Mouse (Mus musculus): ENCODE measurements around the gene Amotl1. TPM values are rescaled to one million over a fixed set of nuclear protein-coding genes. Genes with fewer than 3 reads are reported as not detected.

Amotl1 gene
- polyA plus RNA-seq, 1 experiment from 2014 or later: 9.5 TPM

DNA sequence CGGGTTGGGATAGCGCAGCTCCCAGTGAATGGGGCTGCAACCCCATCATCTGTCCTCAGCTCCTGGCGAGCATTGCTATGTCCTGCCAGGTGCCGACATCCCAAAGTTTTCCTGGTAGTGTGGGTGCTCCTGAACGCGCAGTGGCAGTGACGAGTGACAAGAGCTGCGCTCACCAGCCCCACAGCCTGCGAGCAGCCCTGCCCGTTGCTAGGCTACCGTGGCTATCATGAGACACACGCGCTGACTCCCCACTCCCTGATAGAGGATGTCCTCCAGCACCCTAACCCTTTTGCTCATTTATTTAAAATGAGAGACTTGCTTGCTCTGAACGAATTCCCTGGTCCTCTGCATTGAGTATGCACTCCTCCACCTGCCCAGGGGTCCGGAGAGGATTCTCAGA, 10.7 kb downstream of the Amotl1 start:
- no peak for ATAC-seq (replicated peaks; ENCODE audit: low FRiP score)
- Histone ChIP-seq H3K9me3 (ENCODE audit: control insufficient read depth, low read length) (no peaks in the 10 kb centered on the region), H3K27ac (ENCODE audit: low read depth, low read length) (no peak overlapping the region), H3K4me2 (no peak overlapping the region), H3K9ac (ENCODE audit: low read depth, low read length) (no peak overlapping the region), H3K4me1 (replicated peaks; ENCODE audit: control insufficient read depth, insufficient read depth, low read length) (no peaks in the 10 kb centered on the region), H3K36me3 (ENCODE audit: control insufficient read depth, insufficient read depth, low read length) (no peaks in the 10 kb centered on the region), H3K4me3 (ENCODE audit: low read depth, low read length) (no peak overlapping the region), H3K27me3 (replicated peaks; ENCODE audit: control insufficient read depth, insufficient read depth, low read length) (peaks cover 11% of the 10 kb centered on the region)
- WGBS: 25% methylated on average over 15 of the region's 15 CpGs
- no peak for DNase-seq (ENCODE audit: low spot score)

DNA sequence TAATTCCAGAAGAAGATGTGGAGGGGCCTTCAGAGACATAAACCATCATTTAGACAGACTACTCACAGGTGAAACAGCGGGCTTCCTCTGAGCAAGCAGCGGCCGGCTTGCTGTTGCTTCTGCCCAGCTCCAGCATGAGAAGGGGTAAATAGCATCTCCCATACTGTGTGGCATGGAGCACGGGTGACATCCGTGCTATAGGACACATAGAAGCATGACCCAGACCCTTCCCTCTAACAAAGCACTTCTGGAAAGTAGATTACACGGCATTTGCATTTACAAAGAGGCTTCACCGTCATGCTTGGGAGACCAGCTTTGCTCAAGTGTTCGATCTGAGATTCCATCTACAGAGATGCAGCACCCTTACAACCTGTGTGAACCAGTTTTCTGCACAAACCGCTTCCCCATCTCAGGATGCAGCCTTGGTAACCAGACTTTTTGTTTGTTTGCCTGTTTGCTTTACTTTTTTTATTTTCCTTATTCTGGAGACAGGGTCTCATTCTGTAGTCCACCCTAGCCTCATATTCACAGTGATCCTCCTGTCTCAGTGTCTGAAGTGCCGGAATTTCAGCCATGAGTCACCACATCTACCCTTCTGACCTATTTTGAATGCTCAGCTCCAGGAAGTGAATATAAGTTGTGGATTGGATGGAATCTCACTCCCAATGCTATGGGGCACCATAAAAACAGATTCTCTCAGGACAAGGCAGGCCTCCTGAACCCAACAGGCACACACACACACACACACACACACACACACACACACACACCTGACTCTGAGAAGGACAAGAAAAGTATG, 12.3 kb downstream of the Amotl1 start:
- no peak for ATAC-seq (replicated peaks; ENCODE audit: low FRiP score)

DNA sequence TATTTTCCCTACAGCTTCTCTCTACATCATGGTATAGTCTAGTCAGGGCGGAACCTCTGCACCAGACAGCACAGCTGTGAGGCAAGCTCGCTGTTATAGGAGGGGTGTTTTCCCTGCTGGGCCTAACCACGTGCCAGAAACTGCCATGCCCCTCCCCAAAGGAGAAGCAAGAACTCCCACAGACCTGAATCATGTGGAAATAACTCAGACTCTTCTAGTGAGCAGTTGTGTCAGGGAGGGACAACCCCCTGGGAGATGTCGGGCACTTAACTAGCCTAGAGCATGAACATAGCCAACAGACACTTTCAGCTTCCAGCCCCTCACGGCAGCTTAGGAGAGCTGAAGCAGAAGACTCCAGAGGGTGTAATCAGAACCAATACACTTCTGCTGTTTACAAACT, 13.1 kb downstream of the Amotl1 start:
- ATAC-seq (replicated peaks; ENCODE audit: low FRiP score) (no peak), DNase-seq (ENCODE audit: low spot score) (no peak)
- Histone ChIP-seq H3K4me3 (ENCODE audit: low read depth, low read length) (no peak overlapping the region), H3K27ac (ENCODE audit: low read depth, low read length) (no peak overlapping the region), H3K4me1 (replicated peaks; ENCODE audit: control insufficient read depth, insufficient read depth, low read length) (no peaks in the 10 kb centered on the region), H3K9ac (ENCODE audit: low read depth, low read length) (no peak overlapping the region), H3K27me3 (replicated peaks; ENCODE audit: control insufficient read depth, insufficient read depth, low read length) (peaks cover 11% of the 10 kb centered on the region), H3K36me3 (ENCODE audit: control insufficient read depth, insufficient read depth, low read length) (no peaks in the 10 kb centered on the region), H3K9me3 (ENCODE audit: control insufficient read depth, low read length) (no peaks in the 10 kb centered on the region), H3K4me2 (no peak overlapping the region)
- 51% methylated on average over 5 of the region's 5 CpGs for WGBS

More for the DNA sequence above, 12.3 kb downstream of the Amotl1 start:
- no peak overlapping the region for H3K4me3 ChIP-seq (ENCODE audit: low read depth, low read length)
- peaks cover 11% of the 10 kb centered on the region for H3K27me3 ChIP-seq (replicated peaks; ENCODE audit: control insufficient read depth, insufficient read depth, low read length)
- DNase-seq (ENCODE audit: low spot score): no peak
- H3K9me3 ChIP-seq (ENCODE audit: control insufficient read depth, low read length): no peaks in the 10 kb centered on the region
- H3K36me3 ChIP-seq (ENCODE audit: control insufficient read depth, insufficient read depth, low read length): no peaks in the 10 kb centered on the region
- H3K4me2 ChIP-seq: no peak overlapping the region
- H3K27ac ChIP-seq (ENCODE audit: low read depth, low read length): no peak overlapping the region
- H3K9ac ChIP-seq (ENCODE audit: low read depth, low read length): no peak overlapping the region
- 71% methylated on average over 10 of the region's 10 CpGs for WGBS
- H3K4me1 ChIP-seq (replicated peaks; ENCODE audit: control insufficient read depth, insufficient read depth, low read length): no peaks in the 10 kb centered on the region

GRCm38 (mm10) chr9:14627525-14627924, 17.3 kb downstream of the Amotl1 start:
- H3K9me3 ChIP-seq (ENCODE audit: control insufficient read depth, low read length): no peaks in the 10 kb centered on the region
- no peak for DNase-seq (ENCODE audit: low spot score)
- 0 out of 2 replicates have a peak, but pooled peaks cover 5% of the 10 kb centered on the region for H3K27me3 ChIP-seq (replicated peaks; ENCODE audit: control insufficient read depth, insufficient read depth, low read length)
- WGBS: 56% methylated on average over 2 of the region's 2 CpGs
- no peak for ATAC-seq (replicated peaks; ENCODE audit: low FRiP score)
- H3K27ac ChIP-seq (ENCODE audit: low read depth, low read length): no peak overlapping the region
- H3K4me1 ChIP-seq (replicated peaks; ENCODE audit: control insufficient read depth, insufficient read depth, low read length): no peaks in the 10 kb centered on the region
- no peak overlapping the region for H3K9ac ChIP-seq (ENCODE audit: low read depth, low read length)
- H3K4me2 ChIP-seq: no peak overlapping the region
- no peaks in the 10 kb centered on the region for H3K36me3 ChIP-seq (ENCODE audit: control insufficient read depth, insufficient read depth, low read length)
- no peak overlapping the region for H3K4me3 ChIP-seq (ENCODE audit: low read depth, low read length)

DNA sequence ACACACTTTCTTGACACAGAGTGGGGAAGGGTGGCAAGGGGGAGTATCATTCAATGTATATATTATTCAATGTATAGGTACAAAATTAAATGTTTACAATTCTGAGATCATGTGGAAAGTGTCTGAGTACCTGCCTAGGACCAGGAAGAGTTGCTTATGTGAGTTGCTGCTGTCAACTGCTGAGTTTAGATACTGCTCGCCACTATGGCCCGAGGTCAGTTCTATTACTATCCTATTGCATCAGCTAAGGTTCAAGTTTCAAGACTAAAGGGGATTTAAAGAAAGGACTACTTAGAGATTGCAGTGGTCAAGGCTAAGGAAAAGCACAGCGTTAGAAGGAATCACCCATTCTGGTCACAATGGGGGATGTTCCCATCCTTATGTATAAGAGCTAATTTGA, 18.9 kb downstream of the Amotl1 start:
- whole genome bisulfite sequencing: 75% methylated on average over 3 of the region's 3 CpGs
- H3K27ac ChIP-seq (ENCODE audit: low read depth, low read length): no peak overlapping the region
- no peak overlapping the region for H3K9ac ChIP-seq (ENCODE audit: low read depth, low read length)
- no peaks in the 10 kb centered on the region for H3K27me3 ChIP-seq (replicated peaks; ENCODE audit: control insufficient read depth, insufficient read depth, low read length)
- no peaks in the 10 kb centered on the region for H3K9me3 ChIP-seq (ENCODE audit: control insufficient read depth, low read length)
- no peak for ATAC-seq (replicated peaks; ENCODE audit: low FRiP score)
- H3K4me1 ChIP-seq (replicated peaks; ENCODE audit: control insufficient read depth, insufficient read depth, low read length): no peaks in the 10 kb centered on the region
- no peak for DNase-seq (ENCODE audit: low spot score)
- no peak overlapping the region for H3K4me3 ChIP-seq (ENCODE audit: low read depth, low read length)
- H3K4me2 ChIP-seq: no peak overlapping the region
- no peaks in the 10 kb centered on the region for H3K36me3 ChIP-seq (ENCODE audit: control insufficient read depth, insufficient read depth, low read length)

DNA sequence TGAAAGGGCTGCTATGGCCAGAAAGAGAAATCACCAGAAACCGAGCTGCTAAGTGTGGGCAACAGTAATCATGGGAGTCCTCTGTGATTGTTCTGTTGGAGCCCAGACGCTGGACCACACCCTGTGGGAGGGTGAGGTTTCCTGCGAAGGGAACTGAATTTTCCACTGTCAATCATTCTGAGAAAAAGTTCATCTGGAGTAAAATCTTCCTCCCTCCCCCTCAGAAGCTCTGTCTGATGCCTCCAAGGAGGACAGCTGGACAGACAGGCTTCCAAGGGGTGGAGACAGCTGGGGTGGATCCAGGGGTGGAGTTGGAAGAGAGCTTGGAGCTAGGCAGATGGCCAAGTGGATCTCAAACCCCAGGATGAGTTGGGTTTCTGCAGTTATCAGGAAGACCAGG, 19.8 kb downstream of the Amotl1 start:
- H3K4me1 ChIP-seq (replicated peaks; ENCODE audit: control insufficient read depth, insufficient read depth, low read length): no peaks in the 10 kb centered on the region
- WGBS: 24% methylated on average over 3 of the region's 3 CpGs
- DNase-seq (ENCODE audit: low spot score) (no peak), ATAC-seq (replicated peaks; ENCODE audit: low FRiP score) (no peak)
- no peaks in the 10 kb centered on the region for H3K36me3 ChIP-seq (ENCODE audit: control insufficient read depth, insufficient read depth, low read length)
- H3K4me3 ChIP-seq (ENCODE audit: low read depth, low read length): no peak overlapping the region
- H3K4me2 ChIP-seq: no peak overlapping the region
- no peaks in the 10 kb centered on the region for H3K27me3 ChIP-seq (replicated peaks; ENCODE audit: control insufficient read depth, insufficient read depth, low read length)
- H3K9ac ChIP-seq (ENCODE audit: low read depth, low read length): no peak overlapping the region
- no peak overlapping the region for H3K27ac ChIP-seq (ENCODE audit: low read depth, low read length)
- H3K9me3 ChIP-seq (ENCODE audit: control insufficient read depth, low read length): no peaks in the 10 kb centered on the region

- Histone ChIP-seq H3K4me2 (no peak overlapping the region), H3K9me3 (ENCODE audit: control insufficient read depth, low read length) (no peaks in the 10 kb centered on the region), H3K27me3 (replicated peaks; ENCODE audit: control insufficient read depth, insufficient read depth, low read length) (no peaks in the 10 kb centered on the region), H3K9ac (ENCODE audit: low read depth, low read length) (no peak overlapping the region), H3K36me3 (ENCODE audit: control insufficient read depth, insufficient read depth, low read length) (no peaks in the 10 kb centered on the region), H3K4me3 (ENCODE audit: low read depth, low read length) (no peak overlapping the region), H3K27ac (ENCODE audit: low read depth, low read length) (no peak overlapping the region), H3K4me1 (replicated peaks; ENCODE audit: control insufficient read depth, insufficient read depth, low read length) (no peaks in the 10 kb centered on the region)
- DNase-seq (ENCODE audit: low spot score) (no peak), ATAC-seq (replicated peaks; ENCODE audit: low FRiP score) (no peak)
- WGBS: 55% methylated on average over 4 of the region's 4 CpGs
Observed at GRCm38 (mm10) chr9:14623928-14624327, 20.9 kb downstream of the Amotl1 start.

DNA sequence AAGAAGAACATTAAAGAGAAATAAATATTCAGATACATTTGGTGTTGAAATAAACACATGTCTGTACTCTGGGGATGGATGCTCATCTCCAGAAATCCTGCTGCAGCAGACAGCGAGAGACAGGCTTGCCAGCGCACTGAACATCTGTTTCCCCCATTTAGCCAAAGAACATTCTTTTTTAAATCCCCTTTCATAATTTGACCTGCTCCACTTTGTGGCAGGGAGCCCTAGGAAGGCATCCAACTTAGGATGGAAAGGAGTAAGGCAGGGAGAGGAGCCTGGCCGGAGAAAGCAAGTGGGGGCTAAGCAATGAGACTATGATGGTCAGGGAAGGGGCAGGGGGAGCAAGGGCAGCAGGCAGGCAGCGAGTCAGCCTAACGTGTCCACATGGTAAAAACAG, 21.6 kb downstream of the Amotl1 start:
- no peaks in the 10 kb centered on the region for H3K9me3 ChIP-seq (ENCODE audit: control insufficient read depth, low read length)
- WGBS: 54% methylated on average over 5 of the region's 5 CpGs
- DNase-seq (ENCODE audit: low spot score) (no peak), ATAC-seq (replicated peaks; ENCODE audit: low FRiP score) (no peak)
- no peaks in the 10 kb centered on the region for H3K4me1 ChIP-seq (replicated peaks; ENCODE audit: control insufficient read depth, insufficient read depth, low read length)
- no peak overlapping the region for H3K4me2 ChIP-seq
- H3K27me3 ChIP-seq (replicated peaks; ENCODE audit: control insufficient read depth, insufficient read depth, low read length): no peaks in the 10 kb centered on the region
- no peak overlapping the region for H3K9ac ChIP-seq (ENCODE audit: low read depth, low read length)
- no peak overlapping the region for H3K4me3 ChIP-seq (ENCODE audit: low read depth, low read length)
- no peak overlapping the region for H3K27ac ChIP-seq (ENCODE audit: low read depth, low read length)
- no peaks in the 10 kb centered on the region for H3K36me3 ChIP-seq (ENCODE audit: control insufficient read depth, insufficient read depth, low read length)

- Histone ChIP-seq H3K4me2 (no peak overlapping the region), H3K4me1 (replicated peaks; ENCODE audit: control insufficient read depth, insufficient read depth, low read length) (no peaks in the 10 kb centered on the region), H3K36me3 (ENCODE audit: control insufficient read depth, insufficient read depth, low read length) (no peaks in the 10 kb centered on the region), H3K9me3 (ENCODE audit: control insufficient read depth, low read length) (no peaks in the 10 kb centered on the region), H3K27ac (ENCODE audit: low read depth, low read length) (no peak overlapping the region), H3K4me3 (ENCODE audit: low read depth, low read length) (no peak overlapping the region), H3K27me3 (replicated peaks; ENCODE audit: control insufficient read depth, insufficient read depth, low read length) (no peaks in the 10 kb centered on the region), H3K9ac (ENCODE audit: low read depth, low read length) (no peak overlapping the region)
- ATAC-seq (replicated peaks; ENCODE audit: low FRiP score) (no peak), DNase-seq (ENCODE audit: low spot score) (no peak)
- 54% methylated on average over 3 of the region's 3 CpGs for WGBS
Observed at GRCm38 (mm10) chr9:14622848-14623247, 22.0 kb downstream of the Amotl1 start.
